Mouse (Mus musculus): ENCODE data around the gene Chd6. TPM values are rescaled to one million over a fixed set of nuclear protein-coding genes. Genes with fewer than 3 reads are reported as not detected.

Chd6 gene
- total RNA-seq, 2 experiments from 2014 or later: 14.6 to 16.3 TPM

DNA sequence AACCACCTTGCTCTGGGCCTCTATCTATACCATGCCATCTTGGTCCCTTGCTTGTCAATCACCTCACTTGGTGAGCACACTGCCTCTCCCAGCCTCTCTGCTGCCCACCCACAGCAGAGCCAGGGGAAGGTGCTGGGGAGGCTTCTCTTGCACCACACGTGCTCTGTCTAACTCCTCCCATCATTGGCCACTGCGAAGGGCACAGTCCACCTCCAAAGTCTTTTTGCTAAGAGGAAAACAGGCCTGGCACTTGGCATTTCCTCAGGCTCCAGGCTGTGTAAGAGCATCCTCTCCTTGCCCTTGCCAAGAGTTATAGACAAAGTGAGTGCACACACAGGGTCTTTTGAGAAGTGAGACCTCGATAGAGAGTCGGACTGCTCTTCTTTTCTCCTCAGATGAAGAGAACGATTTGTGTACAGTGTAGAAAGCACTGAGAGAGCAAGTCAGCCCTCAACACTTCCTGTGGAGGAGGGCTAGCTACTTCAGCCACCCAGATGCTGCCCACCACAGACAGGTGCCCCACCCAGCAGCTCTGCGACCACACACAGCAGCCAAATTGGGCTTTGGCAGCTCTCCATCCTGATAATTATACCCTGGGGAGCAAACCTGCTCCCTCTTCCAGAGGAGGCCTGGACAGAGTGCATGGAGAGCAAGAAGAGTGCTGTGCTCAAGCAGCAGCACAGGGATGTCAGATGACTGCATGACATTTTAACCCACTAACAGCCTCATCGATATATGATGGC lies 155.6 kb downstream of the Chd6 start:
- DNase-seq: no peak
- intact Hi-C loops (cut with DNase I; ENCODE audit: low total_unique reads): no loop called here

DNA sequence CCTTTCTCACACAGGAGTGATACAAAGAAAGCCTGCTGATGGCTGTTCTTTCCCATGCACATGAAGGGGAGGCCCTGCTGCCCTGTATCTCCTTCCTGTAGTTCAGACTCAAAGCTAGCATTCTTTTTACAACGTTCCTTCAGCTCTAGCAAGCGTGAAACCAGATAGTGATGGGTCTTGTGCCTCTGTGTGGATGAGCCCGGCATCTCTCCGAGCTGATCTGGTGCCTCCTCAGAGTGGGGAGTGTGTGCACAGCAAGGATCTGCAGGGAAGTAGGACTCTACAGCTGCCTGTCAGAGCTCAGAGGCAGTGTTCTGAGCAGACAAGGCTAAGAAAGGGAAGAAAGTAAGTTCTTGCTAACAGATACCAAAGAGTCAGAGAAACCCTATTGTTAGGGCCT lies 157.3 kb downstream of the Chd6 start:
- intact Hi-C loops (cut with DNase I; ENCODE audit: low total_unique reads): no loop called here
- no peak for DNase-seq

GRCm38 (mm10) chr2:160942443-160942842 lies 166.4 kb downstream of the Chd6 start:
- intact Hi-C loops (cut with DNase I; ENCODE audit: low total_unique reads): no loop called here
- DNase-seq: no peak

GRCm38 (mm10) chr2:160940930-160941709 lies 167.8 kb downstream of the Chd6 start:
- intact Hi-C loops (cut with DNase I; ENCODE audit: low total_unique reads): no loop called here
- peak; percentile 59 for DNase-seq

GRCm38 (mm10) chr2:160934451-160934850 lies 174.4 kb downstream of the Chd6 start:
- intact Hi-C loops (cut with DNase I; ENCODE audit: low total_unique reads): no loop called here
- DNase-seq: no peak

GRCm38 (mm10) chr2:160933890-160934289 lies 175.0 kb downstream of the Chd6 start:
- no peak for DNase-seq
- intact Hi-C loops (cut with DNase I; ENCODE audit: low total_unique reads): no loop called here

DNA sequence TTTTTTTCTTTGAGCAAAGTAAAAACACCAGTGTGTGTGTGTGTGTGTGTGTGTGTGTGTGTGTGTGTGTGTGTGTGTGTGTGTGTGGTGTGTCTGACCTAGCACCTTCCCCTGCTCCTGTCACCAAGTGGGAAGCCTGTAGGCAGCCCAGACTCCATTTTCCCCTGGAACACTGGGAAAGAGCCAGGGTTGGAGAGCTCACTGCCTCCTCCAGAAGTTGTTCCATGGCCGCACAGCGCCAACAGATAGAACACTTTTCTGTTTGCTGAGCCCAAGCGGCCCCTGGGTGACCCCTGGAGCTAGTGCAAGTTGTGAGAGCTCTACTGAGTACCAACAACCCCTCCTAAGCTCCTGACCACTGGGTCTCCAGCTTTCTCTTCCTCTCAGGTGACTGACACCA lies 175.9 kb downstream of the Chd6 start:
- DNase-seq: peak; percentile 50
- intact Hi-C loops (cut with DNase I; ENCODE audit: low total_unique reads): no loop called here

DNA sequence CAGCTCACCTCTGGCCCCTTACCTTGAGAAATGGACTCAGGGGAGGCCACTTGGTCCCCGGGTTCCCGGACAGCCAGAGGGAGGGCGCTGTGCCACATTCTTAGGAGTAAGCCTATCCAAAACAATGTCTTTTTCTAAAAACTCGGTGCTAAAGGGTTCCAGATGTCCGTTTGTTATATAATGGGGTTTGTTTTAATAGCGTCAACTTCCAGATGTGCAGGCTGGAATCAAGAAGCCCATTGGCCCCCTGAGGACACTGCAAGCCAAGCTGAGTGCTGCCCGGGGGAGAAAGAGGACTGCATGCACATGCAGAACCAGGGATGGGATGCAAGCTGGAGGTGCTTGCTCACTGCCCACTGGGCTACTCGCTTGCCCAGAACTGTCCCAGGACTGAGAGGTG lies 176.6 kb downstream of the Chd6 start:
- peak; percentile 72 for DNase-seq
- intact Hi-C loops (cut with DNase I; ENCODE audit: low total_unique reads): no loop called here

GRCm38 (mm10) chr2:160931378-160931777 lies 177.5 kb downstream of the Chd6 start:
- intact Hi-C loops (cut with DNase I; ENCODE audit: low total_unique reads): no loop called here
- no peak for DNase-seq

- intact Hi-C loops (cut with DNase I; ENCODE audit: low total_unique reads): no loop called here
- DNase-seq: peak; percentile 70
Observed at GRCm38 (mm10) chr2:160925203-160925602, 183.7 kb downstream of the Chd6 start.

- intact Hi-C loops (cut with DNase I; ENCODE audit: low total_unique reads): no loop called here
- no peak for DNase-seq
Observed at GRCm38 (mm10) chr2:160921285-160921684, 187.6 kb downstream of the Chd6 start.

DNA sequence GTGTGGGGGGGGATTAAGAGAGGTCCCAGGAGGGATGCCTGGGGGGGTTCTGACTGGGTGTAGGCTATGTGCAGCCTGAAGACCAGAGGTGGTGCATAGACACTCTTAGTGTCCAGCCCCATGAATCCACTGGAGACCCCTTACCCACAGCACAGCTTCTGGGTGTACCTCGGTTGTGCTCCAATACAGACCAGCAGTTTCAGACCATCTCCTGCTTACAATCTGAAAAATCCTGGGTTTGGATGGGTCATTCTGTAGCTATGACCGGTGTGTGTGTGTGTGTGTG lies 190.0 kb downstream of the Chd6 start:
- DNase-seq: no peak
- intact Hi-C loops (cut with DNase I; ENCODE audit: low total_unique reads): no loop called here

DNA sequence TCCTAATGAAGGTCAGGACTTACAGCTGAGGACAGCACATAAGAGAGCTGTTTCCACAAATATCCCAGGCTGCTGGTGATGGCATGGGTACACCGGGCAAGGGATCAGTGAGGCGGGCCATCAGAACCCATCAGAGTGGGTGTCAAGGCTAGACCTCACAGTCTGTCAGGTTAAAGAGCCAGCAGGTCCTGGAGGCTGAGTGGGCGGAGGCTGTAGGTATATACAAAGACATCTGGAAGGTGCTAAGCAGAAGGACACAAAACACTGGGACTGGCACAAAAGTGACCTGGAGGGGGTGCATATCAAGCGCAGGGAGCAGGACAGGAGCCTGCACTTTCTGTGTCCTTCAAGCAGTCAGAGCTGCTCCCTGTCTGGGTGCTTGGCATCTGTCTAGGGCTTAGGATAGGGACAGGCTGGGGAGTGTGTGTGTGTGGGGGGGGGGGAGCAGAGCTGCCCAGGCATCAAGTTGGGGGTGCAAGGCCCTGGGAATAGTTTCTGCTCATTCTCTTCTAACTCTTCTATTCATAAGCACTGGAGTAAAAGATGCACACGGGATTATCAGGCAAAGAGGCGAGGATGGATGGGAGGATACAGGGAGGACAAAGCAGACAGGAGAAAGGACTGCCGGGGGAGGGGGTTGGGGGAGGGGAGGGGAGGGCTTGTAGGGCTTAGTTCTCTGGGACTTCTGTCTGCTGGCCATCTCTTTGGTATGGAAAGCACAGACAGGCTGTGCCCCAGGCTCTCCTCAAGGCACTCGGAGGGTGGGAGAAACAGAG lies 190.5 kb downstream of the Chd6 start:
- intact Hi-C loops (cut with DNase I; ENCODE audit: low total_unique reads): no loop called here
- no peak for DNase-seq

GRCm38 (mm10) chr2:160917313-160917712 lies 191.6 kb downstream of the Chd6 start:
- intact Hi-C loops (cut with DNase I; ENCODE audit: low total_unique reads): no loop called here
- no peak for DNase-seq

DNA sequence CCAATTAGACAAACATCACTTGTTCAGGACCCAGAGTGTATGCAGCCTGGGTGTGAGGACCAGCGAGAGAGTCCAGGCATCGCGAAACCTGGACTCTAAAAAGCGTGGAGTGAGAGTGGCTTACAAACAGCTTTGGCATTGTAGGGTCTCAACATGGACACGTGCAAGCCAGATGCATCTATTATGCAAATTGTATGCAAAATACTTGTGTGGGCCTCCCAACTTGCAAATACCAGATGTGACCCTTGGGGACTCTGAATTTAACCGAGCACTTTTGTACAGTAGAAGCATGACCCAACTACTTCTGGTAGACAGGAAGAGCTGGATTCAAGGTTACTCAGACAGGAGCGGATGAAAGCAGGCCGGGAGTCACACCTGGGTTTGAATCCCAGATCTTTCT lies 192.2 kb downstream of the Chd6 start:
- intact Hi-C loops (cut with DNase I; ENCODE audit: low total_unique reads): no loop called here
- no peak for DNase-seq

GRCm38 (mm10) chr2:160915821-160916610 lies 192.9 kb downstream of the Chd6 start:
- no peak for DNase-seq
- intact Hi-C loops (cut with DNase I; ENCODE audit: low total_unique reads): no loop called here

DNA sequence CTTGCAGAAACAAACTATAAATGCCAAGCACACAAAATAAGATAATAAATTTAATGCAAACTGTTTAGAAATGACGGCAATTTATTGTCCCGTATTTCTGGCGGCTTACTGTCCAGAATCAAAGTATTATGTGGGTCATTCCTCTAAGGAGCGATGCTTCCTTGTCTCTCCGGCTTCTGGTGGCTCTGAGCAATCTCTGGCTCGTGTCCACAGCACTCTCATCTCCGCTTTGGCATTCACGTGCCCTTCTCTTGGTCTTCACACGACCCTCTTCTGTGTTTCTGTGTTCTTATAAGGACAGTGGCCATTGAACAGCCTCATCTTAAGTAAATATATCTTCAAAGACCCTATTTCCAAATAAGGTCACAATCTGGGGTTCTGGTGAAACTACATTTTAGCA lies 194.2 kb downstream of the Chd6 start:
- intact Hi-C loops (cut with DNase I; ENCODE audit: low total_unique reads): no loop called here
- DNase-seq: no peak

DNA sequence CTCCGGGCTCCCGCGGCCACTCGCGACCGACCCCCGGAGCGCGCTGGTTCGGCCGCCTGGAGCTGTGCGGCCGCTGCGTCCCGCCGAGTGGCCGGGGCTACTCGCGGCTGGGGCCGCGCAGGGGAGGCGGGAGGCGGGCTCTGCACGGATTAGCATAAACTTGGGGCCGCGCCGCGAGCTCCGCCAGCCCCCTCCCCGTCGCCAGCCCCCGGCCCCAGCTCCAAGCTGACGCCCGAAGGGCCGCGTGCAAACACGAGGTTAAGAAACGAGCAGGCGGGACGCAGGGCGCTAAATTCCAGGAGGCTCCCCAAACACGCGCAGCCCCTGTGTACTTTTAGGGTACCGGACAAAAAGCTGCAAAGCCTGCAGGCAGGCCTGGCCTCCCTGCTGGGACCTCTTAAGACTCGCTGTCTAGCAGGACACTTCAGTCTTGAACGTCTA lies 196.6 kb downstream of the Chd6 start, which contains the start of gene Emilin3:
TSS of gene Emilin3 (minus strand) at position 98 of the 441 bp plus-strand sequence.
- intact Hi-C loops (cut with DNase I; ENCODE audit: low total_unique reads): no loop called here
- DNase-seq: peak; percentile 44

DNA sequence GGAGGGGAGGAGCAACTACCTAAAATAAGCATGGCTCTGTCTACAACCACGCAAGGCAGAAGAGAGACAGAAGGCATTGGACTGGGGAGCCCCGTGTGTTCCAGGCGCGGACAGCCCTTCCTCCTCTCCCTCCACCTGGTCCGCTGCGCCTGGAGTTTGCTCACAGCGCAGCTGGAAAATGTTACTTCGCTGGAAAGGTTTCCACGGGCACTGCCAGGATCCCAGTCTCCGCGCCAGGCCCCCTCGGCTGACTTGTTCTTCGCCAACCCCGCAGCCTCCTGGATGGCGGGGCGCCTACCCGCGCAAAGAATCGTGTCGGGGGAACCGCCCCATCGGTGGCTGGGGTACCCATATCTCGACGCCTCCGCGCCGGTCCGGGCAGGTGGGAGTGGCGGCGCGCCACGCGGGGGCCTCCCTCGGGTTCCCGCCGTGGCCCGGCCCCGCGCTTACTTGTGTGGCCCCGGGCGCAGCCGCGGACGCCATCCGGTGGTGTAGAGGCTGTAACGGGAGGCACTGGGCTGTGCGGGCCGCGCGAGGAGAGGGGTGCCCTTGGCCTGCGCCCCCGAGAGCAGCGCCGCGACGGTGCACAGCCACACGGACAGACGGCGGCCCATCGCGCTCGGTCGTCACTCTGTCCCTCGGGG lies 197.2 kb downstream of the Chd6 start:
- intact Hi-C loops (cut with DNase I; ENCODE audit: low total_unique reads): no loop called here
- DNase-seq: no peak
